Mouse (Mus musculus) erythroblast, embryonic 14.5 days (primary cell): Measurements from ENCODE around the gene H2-Ob.

Experiments used
- GATA1 ChIP-seq: IDR thresholded peaks from 2 replicates; pipeline ENCODE4 v1.6.1; 2012; ENCODE audit warnings: low read length, inconsistent platforms, mixed read lengths
- TAL1 ChIP-seq: IDR thresholded peaks from 3 replicates; pipeline ENCODE4 v1.6.1; 2012; ENCODE audit warnings: low read length, inconsistent platforms, mixed read lengths

DNA sequence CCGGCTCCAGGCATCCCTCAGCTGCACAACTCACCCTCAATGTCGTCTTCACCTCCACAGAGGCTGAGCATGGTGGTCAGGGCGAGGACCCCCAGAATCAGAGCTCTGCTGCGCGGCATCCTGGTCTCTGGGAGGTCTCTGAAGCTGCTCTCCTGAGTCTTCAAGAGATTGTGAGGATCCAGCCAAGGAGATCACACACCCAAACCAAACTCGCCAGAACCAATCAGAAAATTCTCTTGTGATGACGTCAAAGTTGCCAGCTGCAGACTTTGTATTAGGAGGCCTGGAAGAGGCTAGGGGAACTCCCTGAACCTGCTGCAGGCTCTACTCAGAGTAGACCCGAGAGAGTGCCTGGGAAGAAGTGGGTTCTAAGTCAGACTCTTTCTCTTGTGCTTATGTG is 48.9 kb downstream of the H2-Ob start, which contains the start of gene H2-Aa:
- TF ChIP-seq GATA1, result no peak
- no peak for TF ChIP-seq TAL1
